Comparison of ENCODE assay signal across 8 mouse cellular contexts in the genomic region with DNA sequence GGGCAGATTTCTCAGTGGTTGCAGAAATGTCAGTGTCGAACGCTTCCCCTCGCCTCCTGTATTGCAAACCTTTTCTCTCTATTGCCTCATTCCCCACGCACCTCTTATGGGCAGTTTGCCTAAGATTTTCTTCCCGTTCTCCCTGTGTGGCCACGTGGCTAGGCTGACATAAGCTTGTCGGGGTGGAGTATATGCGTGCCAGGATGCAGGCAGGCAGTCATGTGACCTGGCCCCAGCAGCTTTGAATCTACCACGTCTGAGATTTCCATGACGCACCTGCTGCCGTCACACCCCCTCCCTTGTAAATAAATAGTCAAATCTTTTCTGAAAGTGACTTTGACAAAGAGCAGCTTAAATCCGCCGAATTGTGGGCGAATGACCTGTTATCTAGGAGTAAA.
DNase-seq lines count a peak whose midpoint lies in the region; ATAC-seq and TF ChIP-seq lines count a peak whose summit lies in the region.

No protein-coding gene starts in this region.

- DNase-seq in brain, embryonic 14.5 days (ENCODE audit: low read depth) = peak; percentile 95
- DNase-seq in heart, postnatal 25 days (ENCODE audit: low spot score) = peak; percentile 53
- peak; percentile 65 for DNase-seq in large intestine, adult 2 months (ENCODE audit: low read depth, low spot score)
- peak; percentile 30 for DNase-seq in lung, adult 2 months
- peak; percentile 49 for DNase-seq in thymus, postnatal 0 days (ENCODE audit: low spot score)

- intact Hi-C loops in heart, postnatal 25 days (cut with DNase I) = loop anchor here (5.0 kb wide), 1 partner anchor 41 kb away; no protein-coding TSS in a partner anchor

- peak overlapping the region; percentile 45 for H3K4me3 ChIP-seq in forebrain, embryonic 12.5 days (replicated peaks)
- H3K4me3 ChIP-seq in lung, adult 2 months (replicated peaks; ENCODE audit: extremely low read depth, low read depth, low read length) = no peak overlapping the region
- peak overlapping the region; percentile 41 for H3K4me3 ChIP-seq in neural tube, embryonic 14.5 days (ENCODE audit: low read depth, low read length)

- H3K36me3 ChIP-seq in forebrain, embryonic 12.5 days (replicated peaks) = no peaks in the 10 kb centered on the region
- no peaks in the 10 kb centered on the region for H3K36me3 ChIP-seq in neural tube, embryonic 14.5 days (ENCODE audit: control insufficient read depth, insufficient read depth, low read length)

- 0 out of 2 replicates have a peak, but pooled peaks cover 4% of the 10 kb centered on the region for H3K27me3 ChIP-seq in forebrain, embryonic 12.5 days
- no peaks in the 10 kb centered on the region for H3K27me3 ChIP-seq in neural tube, embryonic 14.5 days (ENCODE audit: control insufficient read depth, insufficient read depth, low read length)

- peak overlapping the region; percentile 63 for H3K4me2 ChIP-seq in forebrain, embryonic 12.5 days
- peak overlapping the region; percentile 81 for H3K4me2 ChIP-seq in neural tube, embryonic 14.5 days (ENCODE audit: low read depth, low read length)

- H3K27ac ChIP-seq in forebrain, embryonic 12.5 days = peak overlapping the region; percentile 68
- peak overlapping the region; percentile 76 for H3K27ac ChIP-seq in neural tube, embryonic 14.5 days (ENCODE audit: low read depth, low read length)

- peaks cover 11% of the 10 kb centered on the region for H3K4me1 ChIP-seq in forebrain, embryonic 12.5 days
- H3K4me1 ChIP-seq in lung, adult 2 months (ENCODE audit: control insufficient read depth, insufficient read depth, low read length) = no peaks in the 10 kb centered on the region; the same call in 1 of the 2 replicates
- H3K4me1 ChIP-seq in neural tube, embryonic 14.5 days (ENCODE audit: control insufficient read depth, insufficient read depth, low read length) = peaks cover 7% of the 10 kb centered on the region

- 0 out of 2 replicates have a peak, but pooled peaks have one; percentile 10 for TF ChIP-seq POLR2A in brain, embryonic 14.5 days (IDR thresholded peaks at IDR 0.05; ENCODE audit: borderline replicate concordance, extremely low read depth, insufficient read depth, insufficient read length, poor library complexity, severe bottlenecking)
- TF ChIP-seq POLR2A in lung, adult 2 months (IDR thresholded peaks at IDR 0.05; ENCODE audit: borderline replicate concordance, extremely low read depth, low read depth, low read length) = no peak

- no peak for TF ChIP-seq CTCF in brain, embryonic 14.5 days (IDR thresholded peaks at IDR 0.05; ENCODE audit: borderline replicate concordance, extremely low read depth, insufficient read depth, insufficient read length)
- no peak for TF ChIP-seq CTCF in lung, adult 2 months (IDR thresholded peaks at IDR 0.05; ENCODE audit: insufficient read depth, low read length)

- H3K9me3 ChIP-seq in forebrain, embryonic 12.5 days = no peaks in the 10 kb centered on the region
- no peaks in the 10 kb centered on the region for H3K9me3 ChIP-seq in neural tube, embryonic 14.5 days (ENCODE audit: control insufficient read depth, low read length)

- ATAC-seq in CD4-positive, CD25-positive, alpha-beta regulatory T cell, adult 4 months = peak; percentile 93
- ATAC-seq in forebrain, embryonic 12.5 days (ENCODE audit: low FRiP score) = peak; percentile 96
- peak; percentile 96 for ATAC-seq in neural tube, embryonic 14.5 days (ENCODE audit: low read depth)

- H3K9ac ChIP-seq in forebrain, embryonic 12.5 days = peak overlapping the region; percentile 56
- peak overlapping the region; percentile 64 for H3K9ac ChIP-seq in neural tube, embryonic 14.5 days (replicated peaks; ENCODE audit: low read depth, low read length)

- 7% methylated on average over 14 of the region's 14 CpGs for WGBS in forebrain, embryonic 12.5 days
- WGBS in large intestine, adult 2 months = 6% methylated on average over 14 of the region's 14 CpGs
- WGBS in lung, adult 2 months = 3% methylated on average over 14 of the region's 14 CpGs
- 5% methylated on average over 14 of the region's 14 CpGs for WGBS in neural tube, embryonic 14.5 days

Comparison
In these comparisons a context has a peak if more than half of its experiments do, and no peak if none do; other contexts are left out.
1. DNase-seq: peak in every context shown above with its lines; median percentile 95 in brain, embryonic 14.5 days; 65 in large intestine, adult 2 months; 53 in heart, postnatal 25 days; 49 in thymus, postnatal 0 days; 30 in lung, adult 2 months.